Mouse (Mus musculus) urinary bladder, adult 2 months (tissue): ENCODE measurements around the gene Prkca. TPM values are rescaled to one million over a fixed set of nuclear protein-coding genes. Genes with fewer than 3 reads are reported as not detected.

ENCODE experiments used
- DNase-seq: peaks from one replicate; pipeline ENCODE4 v3.0.0; 2022; ENCODE audit warnings: low spot score
- polyA plus RNA-seq: library from polyadenylated mRNA; depleted of rRNA; stranded (reverse); fragments of >200 nt; gene quantifications from 2 replicates; pipeline ENCODE4 v1.2.3, GENCODE M21; 2012

Prkca gene
- polyA plus RNA-seq, 1 experiment: 16.4 TPM

- no peak for DNase-seq
These were observed 279.3 kb downstream of the Prkca start for GRCm38 (mm10) chr11:108064401-108064800.

- no peak for DNase-seq
These were observed 280.6 kb downstream of the Prkca start for GRCm38 (mm10) chr11:108063096-108063495.

GRCm38 (mm10) chr11:108061571-108062479 is 281.9 kb downstream of the Prkca start:
- no peak for DNase-seq

GRCm38 (mm10) chr11:108057138-108057537 is 286.6 kb downstream of the Prkca start:
- no peak for DNase-seq

GRCm38 (mm10) chr11:108054647-108055046 is 289.1 kb downstream of the Prkca start:
- DNase-seq: no peak

GRCm38 (mm10) chr11:108053746-108054145 is 290.0 kb downstream of the Prkca start:
- no peak for DNase-seq

- DNase-seq: no peak
These were observed 302.1 kb downstream of the Prkca start for GRCm38 (mm10) chr11:108041669-108042068.

- no peak for DNase-seq
These were observed 302.9 kb downstream of the Prkca start for GRCm38 (mm10) chr11:108040823-108041222.

- no peak for DNase-seq
These were observed 304.0 kb downstream of the Prkca start for GRCm38 (mm10) chr11:108039761-108040160.

- DNase-seq: no peak
These were observed 304.7 kb downstream of the Prkca start for GRCm38 (mm10) chr11:108038989-108039388.

GRCm38 (mm10) chr11:108036339-108036738 is 307.4 kb downstream of the Prkca start:
- DNase-seq: no peak

GRCm38 (mm10) chr11:108035761-108036160 is 308.0 kb downstream of the Prkca start:
- DNase-seq: no peak

- no peak for DNase-seq
These were observed 309.4 kb downstream of the Prkca start for GRCm38 (mm10) chr11:108034376-108034775.

GRCm38 (mm10) chr11:108032568-108032967 is 311.2 kb downstream of the Prkca start:
- DNase-seq: no peak

- DNase-seq: no peak
These were observed 312.6 kb downstream of the Prkca start for GRCm38 (mm10) chr11:108030956-108031604.

GRCm38 (mm10) chr11:108029321-108029720 is 314.4 kb downstream of the Prkca start:
- no peak for DNase-seq

- no peak for DNase-seq
These were observed 315.3 kb downstream of the Prkca start for GRCm38 (mm10) chr11:108028398-108028797.

GRCm38 (mm10) chr11:108025726-108026425 is 317.9 kb downstream of the Prkca start:
- peak; percentile 31 for DNase-seq

GRCm38 (mm10) chr11:108023188-108023587 is 320.5 kb downstream of the Prkca start:
- DNase-seq: no peak

GRCm38 (mm10) chr11:108020889-108021288 is 322.8 kb downstream of the Prkca start:
- DNase-seq: no peak

- DNase-seq: no peak
These were observed 328.4 kb downstream of the Prkca start for GRCm38 (mm10) chr11:108015284-108015683.

- no peak for DNase-seq
These were observed 330.3 kb downstream of the Prkca start for GRCm38 (mm10) chr11:108013390-108013789.
